Mouse (Mus musculus) kidney, postnatal 36 days (tissue): ENCODE data around the gene Wdr90.
"Not testable (repeated sequence)": the region's sequence is repeated elsewhere in the genome, so short reads cannot be mapped to it uniquely, and the experiment has no call there.

Experiments
- DNase-seq, 2 experiments: peaks; one replicate each; pipeline ENCODE4 v3.0.0; 2021 to 2022; ENCODE audit warnings: mixed read lengths in 2 of 2

Wdr90 gene

GRCm38 (mm10) chr17:25829558-25830017 lies 31.7 kb downstream of the Wdr90 start:
- DNase-seq: no peak

DNA sequence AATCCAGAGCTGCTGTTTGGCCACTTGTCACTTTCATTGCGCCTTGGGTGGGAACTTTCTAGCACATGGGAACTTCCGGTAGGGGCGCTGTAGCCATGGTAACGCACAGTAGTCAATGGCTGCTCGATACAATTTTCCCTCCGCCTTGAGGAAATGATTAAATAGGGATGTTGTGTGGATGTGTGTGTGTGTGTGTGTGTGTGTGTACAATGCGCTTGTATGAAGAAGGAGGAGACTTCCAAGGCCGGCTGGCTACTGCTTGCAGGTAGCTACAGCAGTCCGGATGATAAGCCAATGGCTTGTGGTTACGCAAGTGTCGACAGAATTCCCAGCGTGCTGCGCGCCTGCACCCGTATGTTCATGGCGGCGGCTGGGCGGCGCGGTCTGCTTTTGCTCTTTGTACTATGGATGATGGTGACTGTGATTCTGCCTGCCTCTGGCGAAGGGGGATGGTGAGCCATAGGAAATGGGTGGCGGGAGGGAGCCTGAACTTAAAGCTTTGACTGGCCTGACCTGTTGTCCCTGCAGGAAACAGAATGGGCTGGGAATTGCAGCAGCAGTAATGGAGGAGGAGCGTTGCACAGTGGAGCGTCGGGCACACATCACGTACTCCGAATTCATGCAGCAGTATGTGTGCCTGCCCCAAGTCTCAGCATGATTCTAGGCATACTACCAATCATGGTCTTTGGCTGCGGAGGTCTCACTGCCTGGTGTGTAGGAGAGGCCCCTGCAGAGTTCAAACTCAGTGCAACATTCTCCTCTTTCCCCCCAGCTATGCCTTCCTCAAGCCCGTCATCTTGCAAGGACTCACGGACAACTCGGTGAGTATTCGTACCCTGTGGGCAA lies 32.4 kb downstream of the Wdr90 start, which contains the start of gene Jmjd8:
Gene Jmjd8, plus strand, starts transcription at position 156 of the 846 bp plus-strand sequence.
- peak; percentile 85 to 89 for DNase-seq

GRCm38 (mm10) chr17:25828223-25828594 lies 33.1 kb downstream of the Wdr90 start:
- DNase-seq: no peak

GRCm38 (mm10) chr17:25827546-25828222 lies 33.6 kb downstream of the Wdr90 start:
- DNase-seq: no peak

DNA sequence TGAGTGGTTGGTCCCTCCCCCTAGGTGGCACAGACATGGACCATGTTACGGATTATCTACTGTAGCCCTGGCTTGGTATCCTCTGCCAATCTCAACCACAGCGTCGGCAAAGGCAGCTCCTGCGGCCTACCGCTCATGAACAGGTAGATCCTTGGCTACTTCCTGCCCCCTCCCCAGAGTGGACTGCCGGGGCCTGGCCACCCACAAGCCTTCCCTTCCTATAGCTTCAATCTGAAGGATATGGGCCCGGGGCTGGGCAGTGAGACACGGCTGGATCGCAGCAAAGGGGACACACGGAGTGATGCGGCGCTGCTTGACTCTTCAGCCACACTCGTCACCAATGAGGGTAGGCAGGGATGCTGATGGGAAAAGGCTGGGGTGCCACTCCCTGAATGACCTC lies 34.3 kb downstream of the Wdr90 start:
- DNase-seq: no peak

GRCm38 (mm10) chr17:25825984-25826570 lies 35.2 kb downstream of the Wdr90 start:
- DNase-seq: no peak

DNA sequence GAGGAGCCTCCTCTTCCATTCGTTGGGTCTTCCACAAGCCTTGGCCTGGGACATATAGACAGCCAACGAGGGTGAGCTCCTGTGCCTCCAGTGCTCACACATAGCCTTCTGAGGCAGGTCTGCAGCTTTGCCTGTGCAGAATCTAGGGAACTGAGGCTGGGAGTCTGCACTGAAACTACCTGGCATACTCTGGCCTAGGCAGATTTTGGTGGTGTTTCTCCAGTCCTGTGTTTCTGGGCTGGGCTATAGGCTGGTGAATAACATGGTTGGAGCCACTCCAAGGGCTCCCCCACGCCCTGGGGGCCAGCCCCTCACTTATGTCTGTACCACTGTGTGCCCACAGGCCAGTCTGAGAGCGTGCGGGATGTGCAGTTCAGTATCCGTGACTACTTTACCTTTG lies 36.0 kb downstream of the Wdr90 start:
- no peak for DNase-seq

DNA sequence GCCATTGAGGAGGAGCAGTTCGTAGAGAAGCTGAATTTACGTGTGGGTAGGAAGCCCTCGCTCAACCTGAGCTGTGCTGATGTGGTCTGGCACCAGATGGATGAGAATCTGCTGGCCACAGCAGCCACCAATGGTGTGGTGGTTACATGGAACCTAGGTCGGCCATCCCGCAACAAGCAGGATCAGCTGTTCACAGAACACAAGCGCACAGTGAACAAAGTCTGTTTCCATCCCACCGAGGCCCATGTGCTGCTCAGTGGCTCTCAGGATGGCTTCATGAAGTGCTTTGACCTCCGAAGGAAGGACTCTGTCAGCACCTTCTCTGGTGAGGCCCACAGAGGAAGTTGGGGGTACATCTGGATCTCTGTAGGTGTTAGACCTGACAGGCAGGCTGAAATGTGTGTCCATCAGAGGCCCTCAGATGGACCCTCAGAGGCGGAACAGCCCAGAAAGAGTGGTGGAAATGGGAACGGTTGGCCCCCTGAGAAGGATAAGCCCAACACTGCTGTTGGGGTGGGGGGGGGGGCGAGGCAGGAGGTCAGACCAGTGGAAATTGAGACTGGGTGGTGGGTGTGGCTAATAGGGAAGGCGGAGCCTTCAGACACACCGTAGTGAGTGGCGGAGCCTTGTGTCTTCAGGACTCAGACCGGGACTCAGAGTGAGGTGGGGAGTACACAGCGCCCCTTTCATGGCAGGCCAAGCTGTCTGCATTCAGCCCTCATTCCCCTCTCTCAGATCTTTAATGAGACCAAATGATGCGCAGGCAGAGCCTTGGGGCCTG lies 36.7 kb downstream of the Wdr90 start:
- no peak for DNase-seq

DNA sequence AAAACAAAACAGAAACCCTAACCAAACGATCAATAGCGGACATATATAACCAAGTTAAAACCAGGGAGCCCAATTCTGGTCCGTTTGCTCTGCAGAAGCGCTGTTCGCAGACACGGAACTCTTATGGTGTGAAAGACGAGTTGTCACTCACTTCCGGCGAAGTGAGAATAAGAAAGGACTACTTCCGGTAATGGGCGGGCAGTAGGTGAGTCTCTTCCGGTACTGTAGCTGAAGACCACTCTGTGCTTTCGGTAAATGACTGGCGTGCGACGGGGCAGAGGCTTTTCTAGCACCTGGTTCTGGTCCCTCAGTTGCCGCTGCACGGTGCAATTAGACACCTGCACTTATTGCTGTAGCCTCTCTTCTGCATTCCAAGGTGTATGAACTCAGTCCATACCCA lies 37.8 kb downstream of the Wdr90 start, which contains the start of gene Wdr24:
Gene Wdr24, plus strand, starts transcription at position 176 of the 400 bp plus-strand sequence.
- DNase-seq: peak; percentile 79 to 82

- DNase-seq: peak in 1 of 2 experiments; percentile 36
Observed at GRCm38 (mm10) chr17:25818851-25819780, 42.2 kb downstream of the Wdr90 start.

- DNase-seq: no peak
Observed at GRCm38 (mm10) chr17:25817662-25818061, 43.6 kb downstream of the Wdr90 start.

DNA sequence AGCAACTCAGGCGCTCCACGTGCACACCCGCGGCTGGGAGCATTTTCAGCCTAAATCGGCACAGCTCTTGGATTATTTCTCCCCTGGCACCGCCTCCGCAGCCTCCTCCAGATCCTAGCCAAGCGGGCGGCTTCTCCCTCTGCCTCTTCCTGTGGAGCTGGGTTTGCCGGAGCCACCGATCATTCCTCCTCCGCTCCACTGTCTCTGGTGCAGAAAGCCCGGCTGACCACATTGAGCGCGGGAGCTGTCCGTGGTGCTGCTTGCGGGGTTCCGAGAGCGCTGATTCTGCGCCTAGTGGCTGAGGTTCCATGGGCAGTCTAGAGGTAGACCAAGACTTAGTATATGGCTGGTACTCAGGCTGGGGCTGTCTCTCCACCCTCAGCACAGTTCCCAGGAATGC lies 47.8 kb downstream of the Wdr90 start:
- peak; percentile 83 to 95 for DNase-seq

DNA sequence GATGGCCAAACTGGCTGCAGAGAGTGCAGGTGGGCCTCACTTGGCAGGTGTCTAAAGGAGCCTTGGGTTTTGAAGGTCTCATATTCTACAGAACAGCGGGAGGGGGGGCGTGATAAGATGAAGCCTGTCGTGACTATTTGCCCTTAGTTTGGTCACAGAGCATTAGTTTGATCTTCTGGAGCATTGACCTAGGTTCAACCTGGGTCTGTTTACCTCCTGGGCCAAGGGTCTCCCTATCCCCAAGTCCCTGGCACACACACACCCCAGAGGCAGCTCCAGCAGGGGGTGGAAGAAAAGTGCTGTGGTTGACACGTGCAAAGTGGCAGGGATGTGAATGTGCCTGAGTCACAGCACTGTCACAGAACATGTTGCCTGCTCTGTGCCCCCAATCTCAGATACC lies 50.4 kb downstream of the Wdr90 start:
- DNase-seq: no peak

GRCm38 (mm10) chr17:25809606-25810340 lies 51.5 kb downstream of the Wdr90 start:
- no peak for DNase-seq

- peak; percentile 78 to 80 for DNase-seq
Observed at GRCm38 (mm10) chr17:25808789-25809605, 52.3 kb downstream of the Wdr90 start, which contains the start of gene Fbxl16. Gene Fbxl16 (plus strand): TSS chr17:25809085.

DNA sequence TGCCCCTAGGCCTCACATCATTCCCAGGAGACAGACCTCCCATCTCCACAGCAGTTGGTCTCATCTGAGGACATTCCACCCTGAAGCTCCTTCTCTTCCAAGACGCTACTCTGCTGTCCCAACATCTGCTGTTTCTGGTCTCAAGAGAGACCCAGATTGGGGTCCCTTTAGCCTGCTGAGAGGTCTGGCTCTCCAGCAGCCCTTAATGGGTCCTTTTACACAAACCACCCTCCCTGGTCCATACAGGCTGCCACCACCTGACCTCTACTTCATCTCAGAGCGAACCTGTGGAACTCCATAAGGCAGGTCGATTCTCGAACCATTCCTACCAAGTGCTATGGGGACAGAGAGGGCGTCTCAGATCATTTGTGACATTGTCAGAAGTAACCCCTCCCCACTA lies 53.3 kb downstream of the Wdr90 start:
- DNase-seq: no peak

DNA sequence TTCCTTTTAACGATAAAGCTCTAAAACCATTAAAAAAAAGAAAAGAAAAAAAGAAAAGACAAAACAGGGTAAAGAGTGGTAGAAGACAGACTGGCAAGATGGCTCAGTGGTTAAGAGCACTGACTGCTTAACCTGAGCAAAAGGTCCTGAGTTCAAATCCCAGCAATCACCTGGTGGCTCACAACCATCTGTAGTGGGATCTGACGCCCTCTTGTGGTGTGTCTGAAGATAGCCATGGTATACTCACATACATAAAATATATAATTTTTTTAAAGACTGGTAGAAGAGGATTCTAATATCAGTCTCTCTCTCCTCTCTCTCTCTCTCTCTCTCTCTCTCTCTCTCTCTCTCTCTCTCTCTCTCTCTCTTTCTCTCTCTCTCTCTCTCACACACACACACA lies 53.8 kb downstream of the Wdr90 start:
- not testable (repeated sequence) for DNase-seq

DNA sequence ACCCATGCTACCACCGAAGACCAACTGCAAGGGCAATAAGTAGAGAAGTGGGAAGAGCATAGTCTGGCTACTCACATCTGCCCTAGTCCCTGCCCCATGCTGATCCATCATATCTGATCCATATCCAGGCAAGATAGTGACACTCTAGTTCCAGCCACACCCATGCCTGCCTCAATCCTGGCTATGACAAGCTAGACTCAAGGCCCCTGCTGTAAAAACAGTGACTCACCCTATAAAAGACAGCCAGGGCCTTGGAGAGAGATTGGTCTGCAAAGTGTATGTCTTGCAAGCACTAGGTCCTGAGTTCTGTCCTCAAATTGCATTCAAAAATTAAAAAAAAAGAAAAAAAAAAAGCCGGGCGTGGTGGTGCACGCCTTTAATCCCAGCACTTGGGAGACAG lies 54.8 kb downstream of the Wdr90 start:
- no peak for DNase-seq

GRCm38 (mm10) chr17:25802825-25803517 lies 58.3 kb downstream of the Wdr90 start:
- DNase-seq: no peak
